Comparison of ENCODE assay signal across 8 mouse cellular contexts in the genomic region with DNA sequence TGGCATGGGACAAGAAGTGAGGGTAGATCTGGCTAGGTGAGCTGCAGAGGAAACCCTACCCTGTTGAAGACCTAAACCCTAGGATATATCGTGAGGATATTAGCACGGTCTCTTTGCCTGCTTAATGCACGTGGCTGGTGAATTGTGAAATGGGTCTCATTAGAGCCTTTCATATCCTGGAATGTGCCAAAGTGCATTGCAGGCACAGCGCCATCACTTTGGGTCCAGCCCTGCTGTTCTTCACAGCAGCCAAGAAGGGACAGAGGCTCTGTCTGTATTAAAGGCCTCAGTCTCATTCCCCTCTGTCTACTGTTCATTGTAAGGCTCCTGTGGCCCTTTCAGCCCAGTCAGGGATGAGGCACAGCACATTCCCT.
A peak's percentile ranks its signal among the peaks of the same experiment; 100 is the strongest.
DNase-seq lines count a peak whose midpoint lies in the region.

No protein-coding gene starts in this region.

- H3K36me3 ChIP-seq in forebrain, embryonic 10.5 days (replicated peaks), result no peaks in the 10 kb centered on the region

- H3K4me1 ChIP-seq in forebrain, embryonic 10.5 days, result peaks cover 16% of the 10 kb centered on the region

- peak; percentile 12 for DNase-seq in adrenal gland, postnatal 25 days
- no peak for DNase-seq in adrenal gland, adult 2 months
- DNase-seq in forebrain, embryonic 10.5 days (ENCODE audit: extremely low spot score, low spot score), result no peak
- peak; percentile 53 to 58 for DNase-seq in layer of hippocampus, adult 8-10 months (ENCODE audit: low spot score in 2 of 2)
- DNase-seq in retina, embryonic 14.5 days (ENCODE audit: low spot score), result peak; percentile 67
- no peak for DNase-seq in thymus, postnatal 4 days
- no peak for DNase-seq in lung, postnatal 36 days
- DNase-seq in spleen, postnatal 14 days (ENCODE audit: low spot score in 2 of 2), result no peak

- H3K4me3 ChIP-seq in forebrain, embryonic 10.5 days, result no peak overlapping the region

- H3K27ac ChIP-seq in forebrain, embryonic 10.5 days, result peak overlapping the region; percentile 48; the same call in 1 of the 2 replicates

- WGBS in forebrain, embryonic 10.5 days, result 60% methylated on average over 4 of the region's 4 CpGs

- H3K27me3 ChIP-seq in forebrain, embryonic 10.5 days (ENCODE audit: poor library complexity, severe bottlenecking), result peaks cover 8% of the 10 kb centered on the region; the same call in 1 of the 2 replicates

- H3K9me3 ChIP-seq in forebrain, embryonic 10.5 days, result no peaks in the 10 kb centered on the region

Comparison
In these comparisons a context has a peak if more than half of its experiments do, and no peak if none do; other contexts are left out.
1. DNase-seq: peak in adrenal gland, postnatal 25 days (single experiment), layer of hippocampus, adult 8-10 months (2 of 2) and retina, embryonic 14.5 days (single experiment); none in adrenal gland, adult 2 months (single experiment), forebrain, embryonic 10.5 days (single experiment), thymus, postnatal 4 days (single experiment), lung, postnatal 36 days (single experiment) and spleen, postnatal 14 days (0 of 2).